Mouse (Mus musculus): ENCODE results near the gene Ugt2a3. TPM values are rescaled to one million over a fixed set of nuclear protein-coding genes. Genes with fewer than 3 reads are reported as not detected.
"Not testable (repeated sequence)": the region's sequence is repeated elsewhere in the genome, so short reads cannot be mapped to it uniquely, and the experiment has no call there.

Gene Ugt2a3
- total RNA-seq (2015; ENCODE audit: low replicate concordance) (not detected in 2 replicates), total RNA-seq (2017; ENCODE audit: low replicate concordance) (not detected in 2 replicates)

DNA sequence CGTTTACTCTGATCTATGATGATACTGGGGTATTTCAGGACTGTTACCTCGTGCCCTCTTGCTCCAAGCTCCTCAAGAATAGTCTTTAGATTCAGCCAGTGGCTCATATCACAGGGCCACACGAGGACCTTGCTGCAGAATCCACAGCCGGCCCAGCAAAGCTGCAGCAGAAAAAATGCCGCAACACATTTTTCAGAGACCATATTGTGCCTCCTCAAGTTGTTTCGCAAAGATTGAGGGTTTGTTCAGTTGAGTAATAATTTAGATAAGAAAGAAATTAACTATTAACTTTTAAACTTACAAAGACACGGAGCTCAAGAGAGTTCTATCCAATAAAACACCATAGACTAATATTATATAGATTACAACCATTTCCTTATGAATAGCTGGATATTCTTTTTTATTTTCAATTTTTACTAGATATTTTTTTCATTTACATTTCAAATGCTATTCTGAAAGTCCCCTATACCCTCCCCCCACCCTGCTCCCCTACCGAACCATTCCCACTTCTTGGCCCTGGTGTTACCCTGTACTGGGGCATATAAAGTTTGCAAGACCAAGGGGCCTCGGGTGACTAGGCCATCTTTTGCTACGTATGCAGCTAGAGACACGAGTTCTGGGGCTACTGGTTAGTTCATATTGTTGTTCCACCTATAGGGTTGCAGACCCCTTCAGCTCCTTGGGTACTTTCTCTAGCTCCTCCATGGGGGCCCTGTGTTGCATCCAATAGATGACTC lies at the start of gene Ugt2a3:
Gene Ugt2a3 (minus strand): TSS at position 235 of the 737 bp plus-strand sequence.
- no peak for ATAC-seq (replicated peaks; ENCODE audit: low FRiP score, poor library complexity, severe bottlenecking)

DNA sequence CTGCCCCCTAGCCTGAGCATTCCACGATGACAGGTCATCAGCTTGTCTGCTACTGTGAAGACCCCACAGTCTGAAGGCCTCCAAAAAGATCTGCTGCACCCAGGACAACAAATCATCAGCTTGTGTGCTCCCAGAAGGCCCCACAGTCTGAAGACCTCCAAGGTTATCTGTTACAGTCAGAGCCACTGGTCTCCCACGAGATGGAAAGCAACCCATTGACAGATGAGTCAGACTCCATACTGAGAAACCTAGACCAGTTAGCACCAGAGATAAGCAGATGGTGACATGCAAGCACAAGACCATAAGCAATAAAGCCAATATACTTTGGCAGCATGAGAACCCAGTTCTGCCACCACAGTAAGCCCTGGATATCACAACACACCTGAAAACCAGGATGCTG lies 43.2 kb upstream of the Ugt2a3 start:
- ATAC-seq (replicated peaks; ENCODE audit: low FRiP score, poor library complexity, severe bottlenecking) = no peak

DNA sequence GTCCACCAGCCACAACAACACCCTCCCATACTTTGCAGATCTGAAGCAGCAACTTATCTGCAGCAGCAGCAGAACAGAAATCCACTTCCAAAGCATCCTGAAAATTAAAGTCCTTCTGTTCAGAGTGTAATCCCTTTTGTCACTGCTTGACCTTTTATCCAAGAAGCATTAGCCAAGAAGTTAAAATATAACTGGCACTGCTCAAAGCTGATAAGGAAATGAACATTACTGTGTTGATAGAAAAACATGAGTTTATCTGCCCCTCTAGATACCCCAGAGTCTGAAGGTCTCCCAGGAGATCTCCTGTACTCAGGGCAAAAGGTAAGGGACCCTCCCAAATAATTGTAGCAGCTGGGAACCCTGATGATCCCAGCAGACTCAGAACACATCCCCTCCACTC lies 42.8 kb upstream of the Ugt2a3 start:
- no peak for ATAC-seq (replicated peaks; ENCODE audit: low FRiP score, poor library complexity, severe bottlenecking)

DNA sequence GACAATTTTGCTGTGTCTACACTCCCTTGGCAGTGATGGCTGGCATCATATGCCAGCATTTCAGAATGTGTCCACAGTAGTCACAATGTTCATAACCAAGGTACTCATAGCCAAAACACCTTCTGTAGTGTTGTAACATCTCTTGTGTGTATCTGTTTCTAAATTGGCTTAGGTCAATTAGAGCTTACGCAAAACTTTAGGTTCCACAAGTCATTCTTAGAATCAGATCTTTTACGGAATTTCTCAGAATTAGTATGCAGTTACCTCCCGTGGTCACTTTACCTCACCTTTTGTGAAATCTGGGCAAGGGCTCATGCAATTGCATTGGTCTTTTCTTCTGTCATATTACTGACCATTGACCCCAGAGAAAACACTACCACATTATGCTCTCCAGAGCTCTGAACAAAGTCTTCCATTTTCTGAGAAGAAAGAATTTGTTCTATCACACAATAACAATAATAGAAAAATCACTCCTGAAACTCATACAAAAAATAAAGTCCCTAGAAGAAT lies 38.9 kb upstream of the Ugt2a3 start:
- ATAC-seq (replicated peaks; ENCODE audit: low FRiP score, poor library complexity, severe bottlenecking) = no peak

DNA sequence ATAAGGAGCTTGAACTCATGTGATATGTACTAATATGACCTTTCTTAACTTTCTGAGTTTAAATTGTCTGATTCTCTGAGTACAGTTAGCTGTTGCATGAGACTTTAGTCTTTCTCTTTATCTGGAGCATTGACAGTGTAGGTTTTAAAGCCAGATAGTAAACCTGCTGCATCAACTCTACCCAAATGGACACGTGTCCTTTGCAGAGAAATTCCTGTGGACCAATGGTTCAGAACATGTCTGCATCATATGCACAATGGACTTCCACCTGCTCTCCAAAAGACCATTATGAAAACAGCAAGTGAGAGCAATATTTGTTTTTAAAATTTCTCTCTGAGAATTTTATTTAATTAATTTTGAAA lies 36.5 kb upstream of the Ugt2a3 start:
- ATAC-seq (replicated peaks; ENCODE audit: low FRiP score, poor library complexity, severe bottlenecking) = no peak

DNA sequence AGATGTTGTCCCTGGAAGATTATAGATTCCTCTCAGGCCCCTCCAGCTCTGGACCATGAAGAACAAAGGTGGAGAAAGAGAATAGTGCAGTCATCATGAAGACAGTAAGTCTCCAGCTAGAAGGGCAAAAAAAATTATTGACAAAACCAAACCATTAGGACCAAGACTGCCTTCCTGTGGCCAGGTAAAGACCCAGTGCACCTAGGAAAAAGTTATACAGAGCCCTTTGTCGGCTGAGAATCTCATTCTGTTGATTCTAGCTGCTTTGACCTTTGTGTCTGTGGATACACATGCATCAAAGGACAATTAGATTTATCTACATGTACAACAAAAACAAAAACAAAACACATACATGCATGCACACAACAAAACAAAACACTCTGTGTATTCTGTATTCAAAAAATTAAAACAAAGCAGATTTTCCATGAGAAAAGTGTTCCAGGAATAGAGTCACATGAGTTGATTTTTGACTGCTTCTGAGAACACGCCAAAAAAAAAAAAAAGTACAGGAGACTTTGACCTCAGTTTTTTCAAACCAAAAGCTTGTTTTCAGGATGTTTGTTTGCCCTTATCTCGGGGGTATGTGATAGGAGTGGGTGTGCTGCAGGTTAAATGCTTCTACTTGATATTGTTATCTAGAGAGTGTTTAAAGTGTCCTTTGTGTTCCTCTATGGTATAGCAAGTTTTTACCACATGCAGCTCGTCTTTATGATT lies 36.0 kb upstream of the Ugt2a3 start:
- not testable (repeated sequence) for ATAC-seq (replicated peaks; ENCODE audit: low FRiP score, poor library complexity, severe bottlenecking)

DNA sequence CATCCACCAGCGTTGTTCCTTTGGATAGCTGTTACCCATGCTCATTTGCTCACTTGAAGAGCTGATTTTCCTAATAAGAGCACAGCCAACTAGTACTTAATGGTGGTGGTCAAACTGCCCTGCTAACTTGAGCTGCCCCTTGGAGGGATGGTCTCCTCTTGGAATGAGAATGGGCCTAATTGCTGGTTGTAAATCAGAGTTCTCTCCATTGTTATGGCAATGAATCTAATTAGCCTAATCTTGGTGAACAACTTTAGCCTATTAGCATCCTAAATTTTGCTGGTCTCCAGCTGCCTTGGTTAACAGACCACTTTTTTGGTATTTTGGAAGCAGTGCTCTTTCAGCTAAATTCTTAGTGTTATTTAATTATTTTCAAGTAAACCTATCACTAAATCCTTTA lies 13.4 kb upstream of the Ugt2a3 start:
- no peak for ATAC-seq (replicated peaks; ENCODE audit: low FRiP score, poor library complexity, severe bottlenecking)

DNA sequence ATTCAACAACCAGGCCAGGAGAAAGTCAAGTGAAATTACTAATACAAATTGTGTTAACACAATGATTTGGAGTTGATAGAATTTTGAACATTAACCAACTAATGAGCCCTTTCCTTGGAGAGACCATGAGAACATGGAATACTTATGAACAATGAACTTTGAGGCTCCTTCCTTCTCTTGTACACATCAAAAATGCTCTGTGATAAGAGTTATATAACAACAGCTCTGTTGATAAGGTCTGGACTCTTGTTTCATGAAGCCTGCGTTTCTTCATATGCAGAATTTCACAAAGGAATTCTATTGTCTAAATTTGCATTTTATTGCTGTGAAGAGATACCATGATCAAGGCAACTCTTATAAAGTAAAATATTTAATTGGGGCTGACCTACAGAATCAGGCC lies 12.2 kb upstream of the Ugt2a3 start:
- not testable (repeated sequence) for ATAC-seq (replicated peaks; ENCODE audit: low FRiP score, poor library complexity, severe bottlenecking)

DNA sequence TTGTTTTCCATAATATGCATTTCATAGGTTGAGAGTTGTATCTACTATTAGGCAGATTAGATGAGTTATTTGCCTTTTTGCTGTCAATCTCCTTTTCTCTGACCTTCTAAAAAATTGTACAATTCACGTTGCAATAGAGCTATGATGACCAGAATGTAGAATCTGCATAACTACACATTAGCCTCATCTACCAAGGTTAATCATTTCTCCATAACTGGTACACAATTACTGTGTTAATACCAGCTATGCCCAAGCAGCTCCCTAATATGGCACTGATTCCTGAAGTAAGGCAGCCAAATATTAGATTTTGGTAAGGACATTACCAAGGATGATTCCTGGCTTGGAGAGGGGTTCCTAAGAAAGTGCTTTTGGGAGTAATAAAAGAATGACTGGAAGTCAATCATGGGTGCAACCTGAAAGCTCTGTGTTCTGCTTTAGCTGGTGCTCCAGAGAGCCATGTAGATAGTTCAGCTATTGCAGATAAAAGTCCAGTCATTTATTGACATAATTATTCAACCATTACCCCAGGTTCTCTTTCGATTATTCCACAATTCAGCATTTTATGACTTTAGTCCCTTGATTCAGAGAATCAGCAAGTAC lies 10.6 kb upstream of the Ugt2a3 start:
- ATAC-seq (replicated peaks; ENCODE audit: low FRiP score, poor library complexity, severe bottlenecking) = not testable (repeated sequence)

DNA sequence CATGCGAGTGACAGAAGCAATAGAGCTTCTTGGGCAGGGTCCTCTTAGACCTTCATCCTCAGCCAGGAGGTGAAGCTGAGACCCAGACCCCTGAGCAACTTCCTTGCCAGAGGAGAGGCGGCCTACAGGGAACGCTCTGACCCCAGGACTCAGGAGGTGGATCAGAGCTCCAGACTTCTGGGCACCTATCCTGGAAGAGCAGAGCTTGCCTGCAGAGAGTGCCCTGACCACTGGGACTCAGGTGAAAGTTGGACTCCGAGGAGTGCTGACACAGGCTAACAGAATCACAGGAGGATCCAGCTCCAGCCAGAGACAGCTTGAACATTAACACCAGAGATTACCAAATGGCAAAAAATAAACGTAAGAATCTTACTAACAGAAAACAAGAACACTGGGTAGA lies 3.5 kb upstream of the Ugt2a3 start:
- no peak for ATAC-seq (replicated peaks; ENCODE audit: low FRiP score, poor library complexity, severe bottlenecking)

DNA sequence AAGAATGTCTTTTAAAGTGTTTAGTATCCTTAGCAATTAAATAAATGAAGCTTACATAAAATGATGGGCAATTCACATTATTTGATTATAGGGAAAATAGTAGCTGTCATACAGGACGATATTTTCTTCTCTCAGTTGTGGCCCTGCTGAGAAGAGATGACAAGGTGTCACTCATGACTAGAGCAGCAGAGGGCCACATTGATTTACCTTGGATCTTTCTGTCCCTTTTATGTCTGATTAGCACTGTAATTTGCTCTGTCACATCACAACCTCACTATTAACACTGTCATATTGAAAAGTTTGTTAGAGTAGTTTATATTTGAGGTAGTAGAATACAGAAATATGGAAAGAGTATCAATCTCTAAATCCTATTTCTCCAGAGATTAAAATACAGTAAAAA lies 1.8 kb downstream of the Ugt2a3 start:
- ATAC-seq (replicated peaks; ENCODE audit: low FRiP score, poor library complexity, severe bottlenecking) = no peak

DNA sequence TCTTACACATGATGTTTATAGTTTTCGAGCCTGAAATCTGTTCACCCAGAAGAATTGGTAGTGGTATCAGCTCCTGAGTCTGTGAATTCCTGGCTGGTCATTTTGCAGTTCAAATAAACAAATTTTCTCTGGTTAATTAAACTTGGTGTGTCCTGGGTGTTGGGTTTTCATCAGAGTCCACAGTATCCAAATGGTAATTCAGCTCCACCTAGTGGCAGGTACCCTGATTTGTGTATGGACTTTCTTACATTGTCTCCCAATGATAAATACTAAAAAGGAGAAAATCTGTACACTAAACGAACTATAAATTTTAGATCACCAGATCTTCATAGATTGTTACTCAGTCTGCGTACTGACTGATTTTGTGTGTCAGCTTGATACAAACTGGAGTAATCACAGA lies 3.4 kb downstream of the Ugt2a3 start:
- no peak for ATAC-seq (replicated peaks; ENCODE audit: low FRiP score, poor library complexity, severe bottlenecking)

DNA sequence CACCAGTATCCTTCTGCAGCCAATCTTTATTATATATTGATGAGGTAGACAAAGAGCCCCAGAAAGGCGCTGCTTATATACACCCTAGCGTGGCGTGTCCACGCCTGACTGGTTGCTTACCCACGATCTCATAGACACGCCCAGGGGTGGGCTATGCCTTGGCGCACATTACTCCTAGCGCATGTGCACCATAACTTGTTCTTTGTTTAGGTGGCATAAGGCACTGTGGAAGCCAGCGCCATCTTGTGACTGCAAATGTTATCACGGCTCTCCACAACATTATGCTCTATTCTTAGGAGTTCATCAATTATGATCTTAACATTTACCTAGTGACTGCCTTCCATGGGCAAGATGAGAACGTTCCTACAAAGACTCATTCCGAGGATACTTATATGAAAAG lies 25.6 kb downstream of the Ugt2a3 start:
- ATAC-seq (replicated peaks; ENCODE audit: low FRiP score, poor library complexity, severe bottlenecking) = no peak

DNA sequence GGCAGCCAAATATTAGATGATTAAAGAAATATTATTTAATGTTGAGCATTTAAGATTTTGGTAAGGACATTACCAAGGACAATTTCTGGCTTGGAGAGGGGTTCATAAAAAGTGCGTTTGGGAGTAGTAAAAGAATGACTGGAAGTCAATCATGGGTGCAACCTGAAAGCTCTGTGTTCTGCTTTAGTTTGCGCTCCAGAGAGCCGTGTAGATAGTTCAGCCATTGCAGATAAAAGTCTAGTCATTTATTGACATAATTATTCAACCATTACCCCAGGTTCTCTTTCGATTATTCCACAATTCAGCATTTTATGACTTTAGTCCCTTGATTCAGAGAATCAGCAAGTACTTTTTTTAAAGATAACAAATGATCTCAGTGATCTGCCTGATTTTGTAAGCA lies 50.8 kb downstream of the Ugt2a3 start:
- ATAC-seq (replicated peaks; ENCODE audit: low FRiP score, poor library complexity, severe bottlenecking) = not testable (repeated sequence)

DNA sequence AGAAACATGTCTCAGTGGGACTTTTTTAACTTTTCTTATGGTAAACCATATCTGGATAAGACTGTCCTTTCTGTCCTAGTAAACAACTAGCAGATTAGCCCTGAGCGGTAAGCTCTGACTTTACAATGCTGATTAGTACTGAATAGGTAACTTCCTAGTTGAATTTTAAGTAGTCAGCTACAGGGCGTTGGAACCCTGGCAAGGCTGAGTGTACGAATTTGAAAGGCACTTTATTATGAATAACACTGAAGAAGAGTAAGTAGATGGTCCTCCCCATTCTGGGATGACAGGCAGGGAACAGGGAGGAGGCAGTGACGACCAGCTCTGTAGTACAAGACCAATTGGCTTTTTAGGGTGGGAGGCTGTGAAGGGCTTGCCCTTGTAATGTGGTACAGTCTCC lies 61.0 kb downstream of the Ugt2a3 start:
- ATAC-seq (replicated peaks; ENCODE audit: low FRiP score, poor library complexity, severe bottlenecking) = not testable (repeated sequence)

DNA sequence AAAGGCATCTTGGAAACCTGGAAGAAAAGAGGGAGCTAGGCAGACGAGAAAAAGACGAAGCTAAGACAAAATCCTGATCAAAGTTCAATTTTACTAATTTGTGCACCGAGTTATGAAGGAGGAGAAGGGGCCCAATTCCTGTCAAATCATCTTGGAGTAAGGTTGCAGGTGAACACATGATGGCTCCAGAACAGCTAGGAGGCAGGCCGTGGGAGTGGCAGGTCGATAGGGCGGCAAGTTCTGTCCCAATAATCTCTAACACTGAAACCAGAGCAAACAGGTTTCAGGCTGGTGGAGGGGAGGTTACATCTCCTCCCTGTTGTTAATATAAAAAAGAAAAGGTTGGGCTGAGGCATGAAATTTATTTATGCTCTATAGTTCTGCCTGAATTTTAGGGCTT lies 61.4 kb downstream of the Ugt2a3 start:
- ATAC-seq (replicated peaks; ENCODE audit: low FRiP score, poor library complexity, severe bottlenecking) = no peak

Other genes with a start within 250 kb of the Ugt2a3 start
- not detected in 2 replicates for gene Ugt2b36, start 244.6 kb downstream of the Ugt2a3 start, total RNA-seq (2015; ENCODE audit: low replicate concordance)
- gene Ugt2b36, start 244.6 kb downstream of the Ugt2a3 start, total RNA-seq (2017; ENCODE audit: low replicate concordance) = not detected in 2 replicates
- gene Ugt2b5, start 196.9 kb downstream of the Ugt2a3 start, total RNA-seq (2015; ENCODE audit: low replicate concordance) = not detected in 2 replicates
- not detected in 2 replicates for gene Ugt2b5, start 196.9 kb downstream of the Ugt2a3 start, total RNA-seq (2017; ENCODE audit: low replicate concordance)
- gene Ugt2b37, start 82.4 kb downstream of the Ugt2a3 start, total RNA-seq (2015; ENCODE audit: low replicate concordance) = not detected in 2 replicates
- not detected in 2 replicates for gene Ugt2b37, start 82.4 kb downstream of the Ugt2a3 start, total RNA-seq (2017; ENCODE audit: low replicate concordance)
- gene Ugt2b38, start 87.0 kb upstream of the Ugt2a3 start, total RNA-seq (2015; ENCODE audit: low replicate concordance) = not detected in 2 replicates
- gene Ugt2b38, start 87.0 kb upstream of the Ugt2a3 start, total RNA-seq (2017; ENCODE audit: low replicate concordance) = not detected in 2 replicates
- gene Ugt2a2, start 145.1 kb upstream of the Ugt2a3 start, total RNA-seq (2015; ENCODE audit: low replicate concordance) = not detected in 2 replicates
- gene Ugt2a2, start 145.1 kb upstream of the Ugt2a3 start, total RNA-seq (2017; ENCODE audit: low replicate concordance) = not detected in 2 replicates
- not detected in 2 replicates for gene Gm43638, start 149.6 kb upstream of the Ugt2a3 start, total RNA-seq (2015; ENCODE audit: low replicate concordance)
- gene Gm43638, start 149.6 kb upstream of the Ugt2a3 start, total RNA-seq (2017; ENCODE audit: low replicate concordance) = not detected in 2 replicates
- gene Ugt2a1, start 153.7 kb upstream of the Ugt2a3 start, total RNA-seq (2015; ENCODE audit: low replicate concordance) = not detected in 2 replicates
- gene Ugt2a1, start 153.7 kb upstream of the Ugt2a3 start, total RNA-seq (2017; ENCODE audit: low replicate concordance) = not detected in 2 replicates
- not detected in 2 replicates for gene Sult1b1, start 201.0 kb upstream of the Ugt2a3 start, total RNA-seq (2015; ENCODE audit: low replicate concordance)
- not detected in 2 replicates for gene Sult1b1, start 201.0 kb upstream of the Ugt2a3 start, total RNA-seq (2017; ENCODE audit: low replicate concordance)
- gene Sult1d1, start 231.8 kb upstream of the Ugt2a3 start, total RNA-seq (2015; ENCODE audit: low replicate concordance) = not detected in 2 replicates
- gene Sult1d1, start 231.8 kb upstream of the Ugt2a3 start, total RNA-seq (2017; ENCODE audit: low replicate concordance) = not detected in 2 replicates

All from erythroid progenitor cell, adult 5-6 weeks (primary cell).